Mouse (Mus musculus): ENCODE results near the gene 1110004F10Rik. TPM values are rescaled to one million over a fixed set of nuclear protein-coding genes. Genes with fewer than 3 reads are reported as not detected.
A peak's percentile ranks its signal among the peaks of the same experiment; 100 is the strongest.

1110004F10Rik gene
- total RNA-seq (2014; rRNA removed), result 142 and 148 TPM in 2 replicates
- 329 and 335 TPM in 2 replicates for polyA plus RNA-seq (2015; fragmentation: Nextera tagmentation; extraction: Ambion mirVana)

GRCm38 (mm10) chr7:116039196-116039537 is at the start of gene 1110004F10Rik:
TSS of gene 1110004F10Rik (plus strand) at chr7:116039397.
- no peak for DNase-seq (ENCODE audit: low spot score)
- Histone ChIP-seq H3K27ac (no peak within 1 kb of the TSS; the same call in 1 of the 2 replicates), H3K27me3 (ENCODE audit: insufficient read depth, low read length) (peaks cover 16% of the 10 kb centered on the region), H3K9me3 (ENCODE audit: low read length) (no peaks in the 10 kb centered on the region), H3K4me3 (ENCODE audit: low read length) (peak within 1 kb of the TSS; percentile 42), H3K36me3 (ENCODE audit: insufficient read depth, low read length) (no peaks in the 10 kb centered on the region), H3K4me1 (ENCODE audit: insufficient read depth, low read length) (peaks cover 8% of the 10 kb centered on the region), H3K4me2 (ENCODE audit: low read depth, low read length) (peak within 1 kb of the TSS; percentile 84), H3K9ac (replicated peaks; ENCODE audit: low read length) (peak within 1 kb of the TSS; percentile 34)
- WGBS, result under 1% methylated on average over 11 of the region's 11 CpGs
- peak; percentile 6; the same call in 1 of the 2 replicates for ATAC-seq
- TF ChIP-seq CTCF (IDR thresholded peaks at IDR 0.05; ENCODE audit: low read depth), result no peak

GRCm38 (mm10) chr7:116002726-116003125 is 36.5 kb upstream of the 1110004F10Rik start:
- no peak for ATAC-seq
- 86% methylated on average over 4 of the region's 4 CpGs for WGBS
- no peaks in the 10 kb centered on the region for H3K36me3 ChIP-seq (ENCODE audit: insufficient read depth, low read length)
- TF ChIP-seq CTCF (IDR thresholded peaks at IDR 0.05; ENCODE audit: low read depth), result no peak
- H3K4me1 ChIP-seq (ENCODE audit: insufficient read depth, low read length), result no peaks in the 10 kb centered on the region
- H3K27ac ChIP-seq, result no peak overlapping the region
- H3K27me3 ChIP-seq (ENCODE audit: insufficient read depth, low read length), result no peaks in the 10 kb centered on the region
- no peak for DNase-seq (ENCODE audit: low spot score)
- no peak overlapping the region for H3K9ac ChIP-seq (replicated peaks; ENCODE audit: low read length)
- no peak overlapping the region for H3K4me2 ChIP-seq (ENCODE audit: low read depth, low read length)
- no peaks in the 10 kb centered on the region for H3K9me3 ChIP-seq (ENCODE audit: low read length)
- H3K4me3 ChIP-seq (ENCODE audit: low read length), result no peak overlapping the region

DNA sequence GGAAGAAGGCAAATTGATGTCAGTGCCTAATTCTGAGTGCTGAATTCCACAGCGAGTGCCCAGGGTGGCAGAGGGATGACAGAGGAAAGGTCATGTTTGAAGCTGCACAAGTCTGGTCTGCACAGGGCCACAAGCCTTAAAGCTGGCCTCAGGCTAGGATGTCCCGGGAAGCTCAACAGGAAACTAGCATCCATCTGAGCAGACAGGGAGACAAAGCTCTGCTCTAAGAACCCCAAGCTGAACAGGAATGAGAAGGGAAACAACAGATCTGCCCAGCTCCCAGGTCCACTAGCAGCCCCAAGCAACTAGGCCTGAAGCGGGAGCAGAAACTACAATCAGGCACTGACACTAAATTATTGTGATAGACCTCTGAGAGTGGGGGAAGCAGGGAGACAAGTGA is 9.2 kb upstream of the 1110004F10Rik start:
- 54% methylated on average over 3 of the region's 3 CpGs for WGBS
- H3K4me1 ChIP-seq (ENCODE audit: insufficient read depth, low read length), result peaks cover 12% of the 10 kb centered on the region; the same call in 1 of the 2 replicates
- DNase-seq (ENCODE audit: low spot score), result no peak
- H3K36me3 ChIP-seq (ENCODE audit: insufficient read depth, low read length), result no peaks in the 10 kb centered on the region
- TF ChIP-seq CTCF (IDR thresholded peaks at IDR 0.05; ENCODE audit: low read depth), result no peak
- peaks cover 7% of the 10 kb centered on the region; the same call in 1 of the 2 replicates for H3K27me3 ChIP-seq (ENCODE audit: insufficient read depth, low read length)
- 0 out of 2 replicates have a peak overlapping the region, but pooled peaks have one; percentile 1 for H3K4me3 ChIP-seq (ENCODE audit: low read length)
- peak overlapping the region; percentile 96 for H3K4me2 ChIP-seq (ENCODE audit: low read depth, low read length)
- H3K9me3 ChIP-seq (ENCODE audit: low read length), result no peaks in the 10 kb centered on the region
- peak overlapping the region; percentile 87; the same call in 1 of the 2 replicates for H3K27ac ChIP-seq
- H3K9ac ChIP-seq (replicated peaks; ENCODE audit: low read length), result peak overlapping the region; percentile 67; the same call in 1 of the 2 replicates
- ATAC-seq, result no peak

DNA sequence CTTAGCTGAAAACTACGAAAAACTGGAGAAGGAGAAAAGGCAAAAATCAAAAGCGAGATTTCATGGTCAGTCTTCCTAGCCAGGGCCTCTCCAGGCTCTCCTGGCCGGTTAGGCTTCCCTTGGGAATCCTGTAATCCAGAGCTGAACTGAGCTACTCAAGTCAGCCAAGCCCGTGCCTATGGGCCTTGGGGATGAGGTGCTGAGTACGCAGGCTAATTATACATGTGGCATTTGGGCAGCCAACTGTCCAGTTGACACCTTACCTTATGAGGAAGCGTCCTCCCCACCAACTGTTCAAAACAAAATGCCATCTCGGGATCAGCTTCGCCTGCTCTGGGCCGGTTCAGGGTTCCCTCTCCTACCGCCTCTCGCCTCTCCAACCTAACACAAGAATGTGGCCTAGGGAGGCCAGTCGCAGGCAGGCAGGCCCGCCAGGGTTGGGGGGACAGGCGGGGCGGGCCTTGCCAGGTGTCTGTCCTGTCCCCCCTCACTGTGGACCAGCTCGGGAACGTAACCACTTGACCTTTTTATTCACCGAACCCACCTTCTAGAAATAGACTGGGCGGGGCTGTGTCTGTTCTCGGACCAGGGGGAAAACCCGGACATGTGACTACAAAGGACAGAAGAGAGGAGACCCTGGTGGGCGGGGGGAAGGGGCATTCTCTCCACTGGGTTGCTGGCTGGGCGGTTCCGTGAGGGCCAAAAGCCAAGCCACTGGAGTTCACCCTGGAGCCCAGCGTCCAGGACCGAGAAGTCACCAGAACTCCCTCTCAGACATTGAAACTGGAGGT is 8.4 kb upstream of the 1110004F10Rik start:
- H3K27ac ChIP-seq, result peak overlapping the region; percentile 87
- DNase-seq (ENCODE audit: low spot score) (peak; percentile 24), ATAC-seq (no peak)
- H3K4me3 ChIP-seq (ENCODE audit: low read length), result peak overlapping the region; percentile 52
- H3K27me3 ChIP-seq (ENCODE audit: insufficient read depth, low read length), result peaks cover 12% of the 10 kb centered on the region
- H3K4me2 ChIP-seq (ENCODE audit: low read depth, low read length), result peak overlapping the region; percentile 96
- peaks cover 12% of the 10 kb centered on the region; the same call in 1 of the 2 replicates for H3K4me1 ChIP-seq (ENCODE audit: insufficient read depth, low read length)
- no peaks in the 10 kb centered on the region for H3K9me3 ChIP-seq (ENCODE audit: low read length)
- no peaks in the 10 kb centered on the region for H3K36me3 ChIP-seq (ENCODE audit: insufficient read depth, low read length)
- H3K9ac ChIP-seq (replicated peaks; ENCODE audit: low read length), result peak overlapping the region; percentile 67
- WGBS, result 14% methylated on average over 26 of the region's 26 CpGs
- no peak for TF ChIP-seq CTCF (IDR thresholded peaks at IDR 0.05; ENCODE audit: low read depth)

- under 1% methylated on average over 14 of the region's 14 CpGs for WGBS
- H3K36me3 ChIP-seq (ENCODE audit: insufficient read depth, low read length), result no peaks in the 10 kb centered on the region
- peak; percentile 44 for DNase-seq (ENCODE audit: low spot score)
- H3K4me3 ChIP-seq (ENCODE audit: low read length), result peak overlapping the region; percentile 52
- H3K4me2 ChIP-seq (ENCODE audit: low read depth, low read length), result peak overlapping the region; percentile 96
- H3K9ac ChIP-seq (replicated peaks; ENCODE audit: low read length), result peak overlapping the region; percentile 67
- ATAC-seq, result no peak
- H3K4me1 ChIP-seq (ENCODE audit: insufficient read depth, low read length), result peaks cover 12% of the 10 kb centered on the region; the same call in 1 of the 2 replicates
- peaks cover 12% of the 10 kb centered on the region for H3K27me3 ChIP-seq (ENCODE audit: insufficient read depth, low read length)
- no peaks in the 10 kb centered on the region for H3K9me3 ChIP-seq (ENCODE audit: low read length)
- TF ChIP-seq CTCF (IDR thresholded peaks at IDR 0.05; ENCODE audit: low read depth), result no peak
- H3K27ac ChIP-seq, result peak overlapping the region; percentile 87
These were observed 7.8 kb upstream of the 1110004F10Rik start for GRCm38 (mm10) chr7:116031388-116031717.

- peak overlapping the region; percentile 96 for H3K4me2 ChIP-seq (ENCODE audit: low read depth, low read length)
- H3K36me3 ChIP-seq (ENCODE audit: insufficient read depth, low read length), result no peaks in the 10 kb centered on the region
- H3K27me3 ChIP-seq (ENCODE audit: insufficient read depth, low read length), result peaks cover 12% of the 10 kb centered on the region
- ATAC-seq, result peak; percentile 51; the same call in 1 of the 2 replicates
- WGBS, result under 1% methylated on average over 65 of the region's 65 CpGs
- no peaks in the 10 kb centered on the region for H3K9me3 ChIP-seq (ENCODE audit: low read length)
- H3K9ac ChIP-seq (replicated peaks; ENCODE audit: low read length), result peak overlapping the region; percentile 67
- TF ChIP-seq CTCF (IDR thresholded peaks at IDR 0.05; ENCODE audit: low read depth), result no peak
- peaks cover 12% of the 10 kb centered on the region; the same call in 1 of the 2 replicates for H3K4me1 ChIP-seq (ENCODE audit: insufficient read depth, low read length)
- H3K27ac ChIP-seq, result peak overlapping the region; percentile 87
- H3K4me3 ChIP-seq (ENCODE audit: low read length), result peak overlapping the region; percentile 52
- DNase-seq (ENCODE audit: low spot score), result peak; percentile 51
These were observed 7.2 kb upstream of the 1110004F10Rik start for GRCm38 (mm10) chr7:116031718-116032595.

Measured in hindbrain, postnatal 0 days (tissue).